Mouse (Mus musculus) heart, postnatal 14 days (tissue): ENCODE data around the gene Col6a6. TPM values are rescaled to one million over a fixed set of nuclear protein-coding genes. Genes with fewer than 3 reads are reported as not detected.
A peak's percentile ranks its signal among the peaks of the same experiment; 100 is the strongest.

ENCODE experiments used
- DNase-seq, 2 experiments: peaks; one replicate each; pipeline ENCODE4 v3.0.0; 2021 to 2022
- intact Hi-C: fragments of 180-260 bp; cut with DNase I; formaldehyde crosslinking; loops from one replicate; pipeline ENCODE4 v1.15.1; 2025
- total RNA-seq, 2 experiments: library from RNA; stranded (reverse); gene quantifications; 2 replicates each; pipeline ENCODE4 v1.2.3; 2021

The Col6a6 gene
- total RNA-seq, 2 experiments from 2014 or later = 10.4 to 10.5 TPM

DNA sequence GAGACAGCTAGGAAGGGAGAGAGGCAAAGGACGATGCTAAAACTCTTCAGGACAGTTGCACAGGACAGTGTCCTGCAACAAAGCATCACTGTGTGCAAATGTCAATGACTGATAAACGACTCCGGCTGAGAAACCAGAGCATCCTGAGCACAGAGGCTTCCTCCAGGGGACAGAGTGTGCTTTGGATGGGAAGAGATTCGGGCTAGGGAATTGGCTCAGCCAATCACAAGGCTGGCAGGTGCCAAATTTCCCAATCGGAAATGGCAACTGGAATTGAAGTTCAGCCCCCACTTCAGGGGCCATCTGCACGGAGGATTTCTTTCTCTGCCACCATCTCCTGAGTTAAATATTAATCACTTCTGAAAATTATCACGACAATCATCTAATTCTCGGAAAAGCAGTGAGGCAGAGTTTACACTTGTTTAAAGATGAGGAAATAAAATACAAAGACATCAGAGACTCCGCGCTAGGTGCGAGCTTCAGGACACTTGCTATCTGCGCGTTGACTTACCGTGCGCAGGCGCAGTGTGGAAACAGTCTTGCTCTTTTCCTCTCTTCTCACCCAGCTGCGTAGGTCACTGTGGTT lies 18.9 kb downstream of the Col6a6 start:
- DNase-seq = no peak
- intact Hi-C loops = no loop called here

DNA sequence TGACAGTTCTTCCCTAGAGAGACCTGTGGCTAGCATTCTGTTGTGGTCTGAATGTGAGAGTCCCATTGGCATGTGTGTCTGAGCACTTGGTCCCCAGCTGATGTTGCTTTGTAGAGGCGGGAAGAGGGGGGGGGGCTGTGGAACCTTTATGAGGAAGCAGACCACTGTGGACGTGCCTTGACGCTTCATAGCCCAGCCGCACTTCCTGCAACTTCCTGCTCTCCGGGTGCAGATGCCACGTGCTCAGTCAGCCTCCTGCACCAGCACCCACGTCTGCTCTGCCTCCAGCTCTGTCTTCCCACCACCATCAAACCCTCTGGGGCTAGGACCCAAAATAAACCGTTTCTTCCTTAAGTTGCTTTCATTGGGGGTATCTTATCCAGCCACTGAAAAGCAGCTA lies 24.5 kb downstream of the Col6a6 start:
- DNase-seq = no peak
- intact Hi-C loops = no loop called here

DNA sequence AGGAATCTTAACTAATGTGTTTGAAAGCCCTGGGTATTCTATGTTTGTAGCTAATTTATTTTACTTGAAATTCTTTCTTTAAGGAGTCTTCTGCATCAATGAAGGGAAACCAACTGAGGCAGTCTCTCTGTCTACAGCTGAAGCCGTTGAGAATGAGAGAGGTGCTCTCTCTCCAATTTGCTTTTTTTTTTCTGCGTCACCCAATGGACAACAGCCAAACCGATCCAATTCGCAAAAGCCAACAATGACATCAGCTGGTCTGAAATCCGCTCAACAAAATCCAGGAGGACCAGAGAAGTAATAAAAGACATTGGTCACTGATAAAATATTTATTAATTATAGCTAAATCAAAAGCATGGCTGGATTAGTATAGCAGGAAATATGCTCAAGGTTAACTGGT lies 26.5 kb downstream of the Col6a6 start:
- peak; percentile 20 to 61 for DNase-seq
- intact Hi-C loops = no loop called here

GRCm38 (mm10) chr9:105800286-105800685 lies 27.7 kb downstream of the Col6a6 start:
- intact Hi-C loops = no loop called here
- DNase-seq = no peak

DNA sequence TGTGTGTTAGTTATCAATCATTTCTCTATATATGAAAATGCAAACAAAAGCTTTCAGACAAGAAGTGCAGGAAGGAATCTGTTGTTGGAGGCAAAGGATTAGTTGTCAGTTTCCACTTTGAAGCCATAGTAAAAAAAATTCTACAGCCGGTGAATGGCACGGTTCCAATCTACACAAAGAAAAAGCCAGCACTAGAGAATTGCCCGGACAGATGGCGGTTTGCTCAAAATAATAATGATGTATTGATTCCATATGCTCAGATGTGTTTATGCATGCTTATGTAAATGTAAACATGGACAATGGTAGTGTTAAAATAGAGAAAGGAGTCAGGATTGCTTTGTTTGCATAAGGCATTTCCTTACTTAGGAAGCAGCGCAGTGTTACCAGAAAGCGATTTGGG lies 31.8 kb downstream of the Col6a6 start:
- no peak for DNase-seq
- intact Hi-C loops = no loop called here

DNA sequence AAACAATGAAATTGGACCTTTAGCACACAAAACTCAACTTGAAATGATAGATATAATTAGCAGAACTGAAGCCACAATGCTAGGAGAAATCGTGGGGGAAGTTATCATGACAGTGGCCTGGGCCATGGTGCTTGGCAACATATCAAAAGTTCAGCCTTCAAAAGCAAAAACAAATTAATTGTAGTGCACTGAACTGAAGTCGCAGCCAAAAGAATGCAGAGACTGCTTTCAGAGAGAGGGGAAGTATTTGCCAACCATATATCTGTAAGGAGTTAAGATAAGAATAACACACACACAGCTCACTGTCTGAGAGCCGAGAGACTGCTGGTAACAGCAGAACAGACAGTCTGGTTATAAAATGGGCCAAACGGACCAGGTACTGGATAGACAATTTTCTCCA lies 33.0 kb downstream of the Col6a6 start:
- intact Hi-C loops = no loop called here

DNA sequence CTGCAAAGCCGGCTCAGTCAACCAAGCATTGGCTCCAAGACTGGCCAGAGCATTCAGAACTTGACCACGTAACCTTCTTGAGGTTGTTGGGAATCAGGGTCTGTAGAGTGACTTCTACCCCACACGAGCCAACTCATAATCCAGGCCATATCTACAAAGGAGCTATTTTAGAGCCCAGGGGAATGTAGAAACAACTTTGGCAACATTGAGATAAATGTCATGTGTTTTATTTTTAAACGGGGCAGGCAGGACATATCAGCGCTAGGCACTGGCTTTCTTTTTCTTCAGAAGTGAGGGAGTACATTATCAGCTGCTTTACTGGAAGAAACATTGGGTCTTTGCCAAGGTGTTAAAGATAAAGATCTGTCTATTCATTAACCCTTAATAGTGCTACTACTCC lies 36.1 kb downstream of the Col6a6 start:
- no peak for DNase-seq
- intact Hi-C loops = no loop called here

More for the DNA sequence above, 33.0 kb downstream of the Col6a6 start:
- no peak for DNase-seq

DNA sequence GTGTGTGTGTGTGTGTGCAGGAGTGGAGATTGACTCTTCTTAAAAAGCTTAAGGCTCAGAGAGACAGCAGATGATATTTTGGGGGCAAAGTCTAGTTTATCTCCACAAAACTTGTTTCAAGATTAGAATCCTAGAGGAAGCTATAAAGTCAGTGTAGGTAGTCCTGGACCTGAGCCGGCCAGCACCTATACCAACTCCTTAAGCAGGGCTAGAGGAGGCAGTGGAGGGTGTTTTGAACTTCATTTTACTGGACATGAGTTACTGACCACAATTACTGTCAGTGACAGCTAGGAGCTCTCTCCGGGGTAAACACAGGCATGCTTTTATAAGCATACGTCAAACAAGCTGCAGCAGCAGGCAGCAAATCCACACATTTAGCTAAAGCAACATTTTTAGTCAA lies 39.8 kb downstream of the Col6a6 start:
- DNase-seq = no peak
- intact Hi-C loops = no loop called here

GRCm38 (mm10) chr9:105787800-105788199 lies 40.2 kb downstream of the Col6a6 start:
- intact Hi-C loops = no loop called here
- DNase-seq = no peak

- intact Hi-C loops = no loop called here
- DNase-seq = no peak
Measured at GRCm38 (mm10) chr9:105784026-105784425, 43.9 kb downstream of the Col6a6 start.

- intact Hi-C loops = no loop called here
Measured at GRCm38 (mm10) chr9:105780696-105781095, 47.3 kb downstream of the Col6a6 start.

DNA sequence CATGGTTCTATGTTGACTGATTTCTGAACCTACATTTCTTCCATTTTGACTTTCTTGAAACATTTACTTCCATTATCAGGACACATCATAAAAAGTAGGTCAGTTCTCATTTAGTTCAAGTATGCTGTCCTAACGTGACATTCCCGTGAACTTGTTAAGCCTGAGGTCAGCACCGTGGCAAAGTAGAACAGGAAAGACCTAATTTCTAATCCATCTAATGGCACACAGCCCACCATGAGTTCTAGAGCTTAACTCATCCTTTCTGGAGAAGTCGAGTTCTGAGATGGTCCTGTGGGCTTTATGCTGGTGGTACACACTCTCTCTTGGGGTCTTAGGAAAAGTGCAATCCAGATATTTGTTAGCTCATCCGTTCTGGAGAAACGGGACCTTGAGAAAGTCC lies 49.2 kb downstream of the Col6a6 start:
- DNase-seq = no peak
- intact Hi-C loops = no loop called here

More at GRCm38 (mm10) chr9:105780696-105781095, 47.3 kb downstream of the Col6a6 start:
- no peak for DNase-seq

DNA sequence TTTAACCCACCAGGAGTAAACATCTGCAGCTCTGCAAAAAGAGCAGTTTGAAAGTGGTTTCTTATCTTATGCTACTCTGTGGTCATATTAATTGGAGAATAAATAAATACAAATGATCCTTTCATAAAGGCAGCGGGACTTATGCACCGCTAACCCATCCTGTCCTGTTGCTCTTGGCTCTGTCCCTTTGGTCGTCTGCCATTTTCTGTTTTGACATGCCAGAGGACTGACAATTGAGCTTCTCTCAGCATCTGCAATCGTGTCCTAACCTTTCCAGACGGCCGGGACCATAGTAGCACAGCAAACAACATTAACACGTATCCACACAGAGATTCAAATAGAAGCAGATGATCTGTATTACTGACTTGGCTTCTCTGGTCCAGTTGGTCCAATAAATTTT lies 53.1 kb downstream of the Col6a6 start:
- peak; percentile 57 to 76 for DNase-seq
- intact Hi-C loops = no loop called here

DNA sequence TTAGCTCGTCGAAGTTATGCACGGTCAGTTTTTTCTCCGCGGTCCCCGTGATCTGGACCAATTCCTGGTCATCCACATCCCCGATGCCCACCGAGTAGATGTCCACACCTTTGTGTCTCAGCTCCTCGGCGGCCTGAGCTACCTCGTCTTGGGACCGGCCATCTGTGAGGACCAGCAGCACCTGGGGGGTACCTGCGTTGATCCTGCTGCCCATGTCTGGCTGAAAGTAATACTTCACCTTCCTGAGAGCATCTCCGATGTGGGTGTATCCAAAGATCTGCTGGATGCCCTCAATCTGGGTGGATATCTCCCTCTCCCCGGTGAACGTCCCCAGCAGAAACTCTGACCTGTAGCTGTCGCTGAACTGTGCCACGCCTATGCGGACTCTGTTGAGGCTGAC lies 53.6 kb downstream of the Col6a6 start:
- intact Hi-C loops = no loop called here
- DNase-seq = no peak

- intact Hi-C loops = no loop called here
Measured at GRCm38 (mm10) chr9:105771380-105771779, 56.6 kb downstream of the Col6a6 start.

GRCm38 (mm10) chr9:105770690-105771089 lies 57.3 kb downstream of the Col6a6 start:
- intact Hi-C loops = no loop called here
- DNase-seq = no peak

More at GRCm38 (mm10) chr9:105771380-105771779, 56.6 kb downstream of the Col6a6 start:
- DNase-seq = no peak

GRCm38 (mm10) chr9:105765891-105766290 lies 62.1 kb downstream of the Col6a6 start:
- intact Hi-C loops = no loop called here

GRCm38 (mm10) chr9:105764681-105765080 lies 63.3 kb downstream of the Col6a6 start:
- no peak for DNase-seq
- intact Hi-C loops = no loop called here

More at GRCm38 (mm10) chr9:105765891-105766290, 62.1 kb downstream of the Col6a6 start:
- DNase-seq = no peak

DNA sequence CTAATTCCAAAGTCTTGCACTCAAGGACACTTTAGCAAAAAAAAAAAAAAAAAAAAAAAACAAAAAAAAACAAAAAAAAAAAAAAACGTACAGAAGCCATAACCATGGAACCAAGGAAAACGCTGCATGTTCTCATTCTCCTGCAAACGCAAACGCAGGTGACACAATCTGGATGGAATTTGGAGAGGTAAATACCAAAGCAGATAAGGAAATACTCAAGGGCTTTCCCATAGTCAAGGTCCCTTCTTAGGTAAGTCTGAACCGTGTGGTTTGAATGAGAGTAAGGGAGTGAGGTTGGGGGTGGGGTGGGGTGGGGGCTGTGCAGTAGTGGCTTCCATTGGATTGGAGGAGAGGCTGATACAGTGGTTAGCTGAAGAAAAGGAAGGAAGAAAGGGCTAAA lies 63.8 kb downstream of the Col6a6 start:
- DNase-seq = no peak
- intact Hi-C loops = no loop called here

DNA sequence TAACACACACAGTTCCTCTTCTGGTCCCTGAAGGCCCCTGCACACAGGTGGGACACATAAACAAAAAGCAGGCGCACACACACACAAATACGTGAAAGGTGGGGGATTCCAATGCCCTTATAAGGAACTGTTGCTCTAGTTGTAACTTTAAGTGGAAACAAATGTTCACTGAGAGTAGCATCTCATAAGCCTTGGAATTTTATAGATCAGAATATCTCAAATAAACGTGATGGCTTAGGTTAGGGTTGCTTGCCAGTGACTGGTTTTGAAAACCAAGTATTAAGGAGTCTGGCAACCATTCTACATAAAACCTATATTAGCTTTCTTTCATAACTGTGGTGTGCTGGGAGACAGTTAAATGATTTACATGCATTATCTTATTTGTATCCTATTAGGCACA lies 64.3 kb downstream of the Col6a6 start:
- DNase-seq = no peak
- intact Hi-C loops = no loop called here

GRCm38 (mm10) chr9:105762274-105762673 lies 65.7 kb downstream of the Col6a6 start:
- DNase-seq = no peak
- intact Hi-C loops = no loop called here

GRCm38 (mm10) chr9:105758861-105759260 lies 69.1 kb downstream of the Col6a6 start:
- intact Hi-C loops = no loop called here
- DNase-seq = no peak

- intact Hi-C loops = no loop called here
- DNase-seq = no peak
Measured at GRCm38 (mm10) chr9:105758173-105758765, 69.7 kb downstream of the Col6a6 start.
